In the genomic region with DNA sequence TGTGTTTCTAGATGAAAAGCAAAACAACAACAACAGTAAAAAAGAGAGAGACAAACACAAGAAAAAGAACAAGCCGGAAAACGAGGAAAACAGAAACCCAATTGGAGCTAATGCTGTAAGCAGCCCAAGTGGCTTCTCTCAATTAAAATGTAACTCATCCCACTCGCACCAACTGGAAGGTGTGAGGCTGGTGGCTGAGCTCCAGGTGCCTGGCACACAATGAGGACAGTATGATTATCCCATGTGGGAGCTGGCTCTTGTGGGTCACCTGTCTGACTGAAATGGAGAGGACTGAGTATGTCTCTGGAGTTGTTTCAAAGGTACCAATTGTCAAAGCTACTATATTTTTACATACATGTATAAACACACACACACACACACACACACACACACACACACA, we compare ENCODE assay signal across 13 mouse cellular contexts. TPM values are rescaled to one million over a fixed set of nuclear protein-coding genes. Genes with fewer than 3 reads are reported as not detected.
A peak's percentile ranks its signal among the peaks of the same experiment; 100 is the strongest.
DNase-seq lines count a peak whose midpoint lies in the region; ATAC-seq lines count a peak whose summit lies in the region.
"Had no signal": no experiment of that assay in that cellular context is flagged by ENCODE, and none has a peak within 500 bp of the region (broad histone marks: within the 10 kb centered on the region; RNA-seq: fewer than 3 reads in every experiment).

No protein-coding gene starts in this region.

- H3K4me1 ChIP-seq in forebrain, embryonic 12.5 days, result peaks cover 6% of the 10 kb centered on the region; the same call in 1 of the 2 replicates
- H3K4me1 ChIP-seq in forebrain, embryonic 11.5 days (replicated peaks; ENCODE audit: control insufficient read depth, insufficient read depth, low read length), result no peaks in the 10 kb centered on the region; the same call in 1 of the 2 replicates
- H3K4me1 ChIP-seq in hindbrain, embryonic 14.5 days (replicated peaks; ENCODE audit: control insufficient read depth, insufficient read depth, low read length), result no peaks in the 10 kb centered on the region
- no peaks in the 10 kb centered on the region for H3K4me1 ChIP-seq in hindbrain, embryonic 10.5 days (replicated peaks)
- H3K4me1 ChIP-seq in midbrain, embryonic 12.5 days, result peaks cover 9% of the 10 kb centered on the region; the same call in 1 of the 2 replicates
- H3K4me1 ChIP-seq in midbrain, embryonic 10.5 days, result no peaks in the 10 kb centered on the region
- peaks cover 11% of the 10 kb centered on the region for H3K4me1 ChIP-seq in limb, embryonic 12.5 days (replicated peaks)

- WGBS in forebrain, embryonic 12.5 days, result 79% methylated on average over 3 of the region's 3 CpGs
- WGBS in forebrain, embryonic 11.5 days, result 79% methylated on average over 3 of the region's 3 CpGs
- WGBS in hindbrain, embryonic 14.5 days, result 85% methylated on average over 3 of the region's 3 CpGs
- WGBS in hindbrain, embryonic 10.5 days, result 79% methylated on average over 3 of the region's 3 CpGs
- WGBS in midbrain, embryonic 12.5 days, result 90% methylated on average over 3 of the region's 3 CpGs
- WGBS in midbrain, embryonic 10.5 days, result 79% methylated on average over 3 of the region's 3 CpGs
- 73% methylated on average over 3 of the region's 3 CpGs for WGBS in limb, embryonic 12.5 days

- DNase-seq in forebrain, embryonic 11.5 days (ENCODE audit: low spot score), result no peak
- no peak for DNase-seq in hindbrain, embryonic 14.5 days (ENCODE audit: low spot score)
- DNase-seq in hindbrain, embryonic 10.5 days (ENCODE audit: low spot score), result no peak
- no peak for DNase-seq in midbrain, embryonic 10.5 days (ENCODE audit: low spot score)
- no peak for DNase-seq in frontal cortex, postnatal 36 days (ENCODE audit: low spot score in 2 of 2)
- DNase-seq: adrenal gland, postnatal 14 days; gastrocnemius, postnatal 10 days; thymus, postnatal 14 days had no signal

- H3K9ac ChIP-seq in forebrain, embryonic 12.5 days, result no peak overlapping the region
- H3K9ac ChIP-seq in forebrain, embryonic 11.5 days (ENCODE audit: low read length), result no peak overlapping the region
- H3K9ac ChIP-seq in hindbrain, embryonic 14.5 days, result no peak overlapping the region
- no peak overlapping the region for H3K9ac ChIP-seq in midbrain, embryonic 12.5 days (replicated peaks)
- H3K9ac ChIP-seq in limb, embryonic 12.5 days (replicated peaks), result no peak overlapping the region
- H3K9ac ChIP-seq: intestine, embryonic 15.5 days had no signal

- no peak overlapping the region for H3K4me3 ChIP-seq in forebrain, embryonic 12.5 days (replicated peaks)
- H3K4me3 ChIP-seq in forebrain, embryonic 11.5 days (ENCODE audit: low read depth, low read length), result no peak overlapping the region
- H3K4me3 ChIP-seq in hindbrain, embryonic 14.5 days (replicated peaks; ENCODE audit: low read length), result no peak overlapping the region
- H3K4me3 ChIP-seq in hindbrain, embryonic 10.5 days, result no peak overlapping the region
- H3K4me3 ChIP-seq in midbrain, embryonic 12.5 days, result no peak overlapping the region
- H3K4me3 ChIP-seq in midbrain, embryonic 10.5 days, result no peak overlapping the region
- H3K4me3 ChIP-seq in limb, embryonic 12.5 days (replicated peaks), result no peak overlapping the region
- H3K4me3 ChIP-seq: intestine, embryonic 15.5 days had no signal

- no peaks in the 10 kb centered on the region for H3K27me3 ChIP-seq in forebrain, embryonic 12.5 days
- no peaks in the 10 kb centered on the region for H3K27me3 ChIP-seq in forebrain, embryonic 11.5 days (ENCODE audit: control insufficient read depth, insufficient read depth, low read length)
- H3K27me3 ChIP-seq in hindbrain, embryonic 14.5 days (ENCODE audit: control insufficient read depth, insufficient read depth, low read length), result no peaks in the 10 kb centered on the region
- no peaks in the 10 kb centered on the region for H3K27me3 ChIP-seq in hindbrain, embryonic 10.5 days (ENCODE audit: insufficient read depth, poor library complexity, severe bottlenecking)
- no peaks in the 10 kb centered on the region for H3K27me3 ChIP-seq in midbrain, embryonic 12.5 days
- no peaks in the 10 kb centered on the region for H3K27me3 ChIP-seq in midbrain, embryonic 10.5 days (ENCODE audit: low read depth, poor library complexity, severe bottlenecking)
- no peaks in the 10 kb centered on the region for H3K27me3 ChIP-seq in limb, embryonic 12.5 days
- H3K27me3 ChIP-seq: intestine, embryonic 15.5 days had no signal

- H3K36me3 ChIP-seq in forebrain, embryonic 12.5 days (replicated peaks), result peaks cover 4% of the 10 kb centered on the region; the same call in 1 of the 2 replicates
- no peaks in the 10 kb centered on the region for H3K36me3 ChIP-seq in forebrain, embryonic 11.5 days (ENCODE audit: control insufficient read depth, insufficient read depth, low read length)
- H3K36me3 ChIP-seq in hindbrain, embryonic 14.5 days (replicated peaks; ENCODE audit: control insufficient read depth, insufficient read depth), result no peaks in the 10 kb centered on the region
- peaks cover 51% of the 10 kb centered on the region for H3K36me3 ChIP-seq in hindbrain, embryonic 10.5 days
- 0 out of 2 replicates have a peak, but pooled peaks cover 10% of the 10 kb centered on the region for H3K36me3 ChIP-seq in midbrain, embryonic 12.5 days
- peaks cover 54% of the 10 kb centered on the region for H3K36me3 ChIP-seq in midbrain, embryonic 10.5 days
- peaks cover 35% of the 10 kb centered on the region for H3K36me3 ChIP-seq in limb, embryonic 12.5 days
- H3K36me3 ChIP-seq: intestine, embryonic 15.5 days had no signal

- no peaks in the 10 kb centered on the region for H3K9me3 ChIP-seq in forebrain, embryonic 12.5 days
- H3K9me3 ChIP-seq in forebrain, embryonic 11.5 days (ENCODE audit: control insufficient read depth, low read length), result no peaks in the 10 kb centered on the region
- no peaks in the 10 kb centered on the region for H3K9me3 ChIP-seq in hindbrain, embryonic 14.5 days (ENCODE audit: control insufficient read depth, low read length)
- H3K9me3 ChIP-seq in hindbrain, embryonic 10.5 days, result no peaks in the 10 kb centered on the region
- no peaks in the 10 kb centered on the region for H3K9me3 ChIP-seq in midbrain, embryonic 12.5 days
- no peaks in the 10 kb centered on the region for H3K9me3 ChIP-seq in midbrain, embryonic 10.5 days (replicated peaks)
- H3K9me3 ChIP-seq in limb, embryonic 12.5 days, result no peaks in the 10 kb centered on the region
- H3K9me3 ChIP-seq: G1E; intestine, embryonic 15.5 days had no signal

- ATAC-seq in forebrain, embryonic 12.5 days (ENCODE audit: low FRiP score), result no peak
- ATAC-seq in forebrain, embryonic 11.5 days (replicated peaks; ENCODE audit: low FRiP score), result no peak
- no peak for ATAC-seq in hindbrain, embryonic 14.5 days (ENCODE audit: low FRiP score)
- no peak for ATAC-seq in midbrain, embryonic 12.5 days (ENCODE audit: low FRiP score, low read depth)
- no peak for ATAC-seq in limb, embryonic 12.5 days (ENCODE audit: insufficient number of reproducible peaks, insufficient read depth, low FRiP score, low TSS enrichment, low read depth)
- ATAC-seq: intestine, embryonic 15.5 days had no signal

- H3K27ac ChIP-seq in forebrain, embryonic 12.5 days, result peak overlapping the region; percentile 69
- no peak overlapping the region for H3K27ac ChIP-seq in forebrain, embryonic 11.5 days (ENCODE audit: low read depth, low read length)
- H3K27ac ChIP-seq in hindbrain, embryonic 14.5 days, result peak overlapping the region; percentile 41; the same call in 1 of the 2 replicates
- H3K27ac ChIP-seq in hindbrain, embryonic 10.5 days, result no peak overlapping the region
- 0 out of 2 replicates have a peak overlapping the region, but pooled peaks have one; percentile 35 for H3K27ac ChIP-seq in midbrain, embryonic 12.5 days (replicated peaks)
- no peak overlapping the region for H3K27ac ChIP-seq in midbrain, embryonic 10.5 days (replicated peaks)
- peak overlapping the region; percentile 35; the same call in 1 of the 2 replicates for H3K27ac ChIP-seq in limb, embryonic 12.5 days
- H3K27ac ChIP-seq: intestine, embryonic 15.5 days had no signal

- H3K4me2 ChIP-seq in forebrain, embryonic 12.5 days, result no peak overlapping the region
- no peak overlapping the region for H3K4me2 ChIP-seq in forebrain, embryonic 11.5 days (ENCODE audit: low read depth, low read length, severe bottlenecking)
- no peak overlapping the region for H3K4me2 ChIP-seq in hindbrain, embryonic 14.5 days (replicated peaks)
- H3K4me2 ChIP-seq in midbrain, embryonic 12.5 days (replicated peaks), result no peak overlapping the region
- H3K4me2 ChIP-seq in limb, embryonic 12.5 days, result no peak overlapping the region
- H3K4me2 ChIP-seq: intestine, embryonic 15.5 days had no signal

RNA-seq across cellular contexts. Expression of a gene that starts 41.5 kb away (rescaled TPM):
- polyA plus RNA-seq in forebrain, embryonic 12.5 days (2016; fragmentation: Nextera tagmentation; extraction: Ambion mirVana), result 205 and 221 TPM in 2 replicates
- polyA plus RNA-seq in forebrain, embryonic 11.5 days (2014; fragmentation: Nextera tagmentation; extraction: Ambion mirVana), result 194 and 195 TPM in 2 replicates
- 43.2 and 50.4 TPM in 2 replicates for polyA plus RNA-seq in hindbrain, embryonic 14.5 days (2014; fragmentation: Nextera tagmentation; extraction: Ambion mirVana)
- polyA plus RNA-seq in hindbrain, embryonic 10.5 days (2016; fragmentation: Nextera tagmentation; extraction: Ambion mirVana), result 184 and 220 TPM in 2 replicates
- polyA plus RNA-seq in midbrain, embryonic 12.5 days (2016; fragmentation: Nextera tagmentation; extraction: Ambion mirVana), result 194 and 199 TPM in 2 replicates
- 224 and 229 TPM in 2 replicates for polyA plus RNA-seq in midbrain, embryonic 10.5 days (2016; fragmentation: Nextera tagmentation; extraction: Ambion mirVana)
- polyA plus RNA-seq in limb, embryonic 12.5 days (2016; fragmentation: Nextera tagmentation; extraction: Ambion mirVana), result 191 and 199 TPM in 2 replicates

Comparison
In these comparisons a context has a peak if more than half of its experiments do, and no peak if none do; other contexts are left out.
1. H3K27ac ChIP-seq: peak in forebrain, embryonic 12.5 days (single experiment), hindbrain, embryonic 14.5 days (single experiment), midbrain, embryonic 12.5 days (single experiment) and limb, embryonic 12.5 days (single experiment); none in forebrain, embryonic 11.5 days (single experiment), hindbrain, embryonic 10.5 days (single experiment) and midbrain, embryonic 10.5 days (single experiment).